Mouse (Mus musculus): ENCODE results near the gene Tppp2. TPM values are rescaled to one million over a fixed set of nuclear protein-coding genes. Genes with fewer than 3 reads are reported as not detected.

The Tppp2 gene
- polyA plus RNA-seq, 1 experiment from 2014 or later: not detected

- 38% methylated on average over 7 of the region's 7 CpGs for WGBS
- Histone ChIP-seq H3K27me3 (replicated peaks; ENCODE audit: control insufficient read depth, insufficient read depth, low read length) (no peaks in the 10 kb centered on the region), H3K9me3 (ENCODE audit: control insufficient read depth, low read length) (peaks cover 6% of the 10 kb centered on the region; the same call in 1 of the 2 replicates), H3K27ac (replicated peaks; ENCODE audit: low read depth, low read length) (no peak overlapping the region), H3K4me2 (ENCODE audit: low read depth, low read length) (no peak overlapping the region), H3K9ac (ENCODE audit: low read depth, low read length) (no peak overlapping the region), H3K4me1 (ENCODE audit: control insufficient read depth, insufficient read depth, low read length) (peaks cover 5% of the 10 kb centered on the region; the same call in 1 of the 2 replicates), H3K36me3 (ENCODE audit: control insufficient read depth, insufficient read depth, low read length) (no peaks in the 10 kb centered on the region), H3K4me3 (ENCODE audit: low read depth, low read length) (no peak overlapping the region)
- ATAC-seq (ENCODE audit: low read depth) (no peak), DNase-seq (ENCODE audit: low spot score) (no peak)
These were observed 24.0 kb downstream of the Tppp2 start for GRCm38 (mm10) chr14:51942236-51942635.

- no peak overlapping the region for H3K4me3 ChIP-seq (ENCODE audit: low read depth, low read length)
- no peak overlapping the region for H3K9ac ChIP-seq (ENCODE audit: low read depth, low read length)
- H3K4me2 ChIP-seq (ENCODE audit: low read depth, low read length): no peak overlapping the region
- H3K9me3 ChIP-seq (ENCODE audit: control insufficient read depth, low read length): no peaks in the 10 kb centered on the region
- no peak overlapping the region for H3K27ac ChIP-seq (replicated peaks; ENCODE audit: low read depth, low read length)
- DNase-seq (ENCODE audit: low spot score) (no peak), ATAC-seq (ENCODE audit: low read depth) (no peak)
- 72% methylated on average over 6 of the region's 6 CpGs for WGBS
- H3K4me1 ChIP-seq (ENCODE audit: control insufficient read depth, insufficient read depth, low read length): peaks cover 5% of the 10 kb centered on the region; the same call in 1 of the 2 replicates
- H3K36me3 ChIP-seq (ENCODE audit: control insufficient read depth, insufficient read depth, low read length): no peaks in the 10 kb centered on the region
- H3K27me3 ChIP-seq (replicated peaks; ENCODE audit: control insufficient read depth, insufficient read depth, low read length): no peaks in the 10 kb centered on the region
These were observed 25.1 kb downstream of the Tppp2 start for GRCm38 (mm10) chr14:51943336-51943735.

GRCm38 (mm10) chr14:51960316-51960715 is 42.1 kb downstream of the Tppp2 start:
- Histone ChIP-seq H3K36me3 (ENCODE audit: control insufficient read depth, insufficient read depth, low read length) (no peaks in the 10 kb centered on the region), H3K4me3 (ENCODE audit: low read depth, low read length) (no peak overlapping the region), H3K27me3 (replicated peaks; ENCODE audit: control insufficient read depth, insufficient read depth, low read length) (no peaks in the 10 kb centered on the region), H3K27ac (replicated peaks; ENCODE audit: low read depth, low read length) (no peak overlapping the region), H3K9ac (ENCODE audit: low read depth, low read length) (no peak overlapping the region), H3K4me2 (ENCODE audit: low read depth, low read length) (no peak overlapping the region), H3K4me1 (ENCODE audit: control insufficient read depth, insufficient read depth, low read length) (no peaks in the 10 kb centered on the region), H3K9me3 (ENCODE audit: control insufficient read depth, low read length) (no peaks in the 10 kb centered on the region)
- WGBS: 83% methylated on average over 2 of the region's 2 CpGs
- DNase-seq (ENCODE audit: low spot score): no peak
- no peak for ATAC-seq (ENCODE audit: low read depth)

GRCm38 (mm10) chr14:51967400-51967799 is 49.2 kb downstream of the Tppp2 start:
- H3K9ac ChIP-seq (ENCODE audit: low read depth, low read length): no peak overlapping the region
- H3K4me1 ChIP-seq (ENCODE audit: control insufficient read depth, insufficient read depth, low read length): no peaks in the 10 kb centered on the region
- ATAC-seq (ENCODE audit: low read depth) (no peak), DNase-seq (ENCODE audit: low spot score) (no peak)
- no peak overlapping the region for H3K27ac ChIP-seq (replicated peaks; ENCODE audit: low read depth, low read length)
- no peak overlapping the region for H3K4me2 ChIP-seq (ENCODE audit: low read depth, low read length)
- H3K9me3 ChIP-seq (ENCODE audit: control insufficient read depth, low read length): no peaks in the 10 kb centered on the region
- no peaks in the 10 kb centered on the region for H3K27me3 ChIP-seq (replicated peaks; ENCODE audit: control insufficient read depth, insufficient read depth, low read length)
- no peaks in the 10 kb centered on the region for H3K36me3 ChIP-seq (ENCODE audit: control insufficient read depth, insufficient read depth, low read length)
- WGBS: 76% methylated on average over 3 of the region's 3 CpGs
- no peak overlapping the region for H3K4me3 ChIP-seq (ENCODE audit: low read depth, low read length)

Other genes starting within 250 kb of the Tppp2 start
- not detected in 2 replicates for gene Gm17079, start 223.0 kb upstream of the Tppp2 start, polyA plus RNA-seq (2014; fragmentation: Nextera tagmentation; extraction: Ambion mirVana)
- gene Gm5800, start 201.2 kb upstream of the Tppp2 start, polyA plus RNA-seq (2014; fragmentation: Nextera tagmentation; extraction: Ambion mirVana): not detected in 2 replicates
- not detected in 2 replicates for gene Ang4, start 144.8 kb upstream of the Tppp2 start, polyA plus RNA-seq (2014; fragmentation: Nextera tagmentation; extraction: Ambion mirVana)
- gene AY358078, start 118.4 kb upstream of the Tppp2 start, polyA plus RNA-seq (2014; fragmentation: Nextera tagmentation; extraction: Ambion mirVana): not detected in 2 replicates
- gene Ear6, start 64.7 kb upstream of the Tppp2 start, polyA plus RNA-seq (2014; fragmentation: Nextera tagmentation; extraction: Ambion mirVana): not detected in 2 replicates
- 30.6 and 36.5 TPM in 2 replicates for gene Mettl17, start 33.6 kb upstream of the Tppp2 start, polyA plus RNA-seq (2014; fragmentation: Nextera tagmentation; extraction: Ambion mirVana)
- 1.3 and 1.5 TPM in 2 replicates for gene Slc39a2, start 25.5 kb upstream of the Tppp2 start, polyA plus RNA-seq (2014; fragmentation: Nextera tagmentation; extraction: Ambion mirVana)
- gene Ndrg2, start 4.3 kb upstream of the Tppp2 start, polyA plus RNA-seq (2014; fragmentation: Nextera tagmentation; extraction: Ambion mirVana): 47.5 and 57.5 TPM in 2 replicates
- not detected in 2 replicates for gene Rnase13, start 4.3 kb downstream of the Tppp2 start, polyA plus RNA-seq (2014; fragmentation: Nextera tagmentation; extraction: Ambion mirVana)
- gene Arhgef40, start 66.3 kb downstream of the Tppp2 start, polyA plus RNA-seq (2014; fragmentation: Nextera tagmentation; extraction: Ambion mirVana): 113 and 128 TPM in 2 replicates
- gene Tmem253, start 97.2 kb downstream of the Tppp2 start, polyA plus RNA-seq (2014; fragmentation: Nextera tagmentation; extraction: Ambion mirVana): 0.64 and 0.82 TPM in 2 replicates
- 21.4 and 25.2 TPM in 2 replicates for gene Zfp219, start 102.3 kb downstream of the Tppp2 start, polyA plus RNA-seq (2014; fragmentation: Nextera tagmentation; extraction: Ambion mirVana)
- not detected in 2 replicates for gene Olfr221, start 124.0 kb downstream of the Tppp2 start, polyA plus RNA-seq (2014; fragmentation: Nextera tagmentation; extraction: Ambion mirVana)
- 498 and 515 TPM in 2 replicates for gene Hnrnpc, start 185.6 kb downstream of the Tppp2 start, polyA plus RNA-seq (2014; fragmentation: Nextera tagmentation; extraction: Ambion mirVana)
- 46.7 and 47.0 TPM in 2 replicates for gene Rpgrip1, start 192.3 kb downstream of the Tppp2 start, polyA plus RNA-seq (2014; fragmentation: Nextera tagmentation; extraction: Ambion mirVana)